Mouse (Mus musculus) ES-Bruce4 (cell line): ENCODE measurements around the gene C1qtnf3.

Experiments used
- CTCF ChIP-seq: IDR thresholded peaks from one replicate; pipeline ENCODE4 v1.8.1; 2011; ENCODE audit warnings: low read depth, low read length
- EP300 ChIP-seq: IDR thresholded peaks from 2 replicates; pipeline ENCODE4 v1.6.1; 2011; ENCODE audit warnings: low read depth, low read length; ENCODE audit not compliant: insufficient read depth

GRCm38 (mm10) chr15:10959277-10960026, 7.3 kb downstream of the C1qtnf3 start:
- TF ChIP-seq EP300: no peak
- no peak for TF ChIP-seq CTCF
